Mouse (Mus musculus): ENCODE results near the gene Emd.

DNA sequence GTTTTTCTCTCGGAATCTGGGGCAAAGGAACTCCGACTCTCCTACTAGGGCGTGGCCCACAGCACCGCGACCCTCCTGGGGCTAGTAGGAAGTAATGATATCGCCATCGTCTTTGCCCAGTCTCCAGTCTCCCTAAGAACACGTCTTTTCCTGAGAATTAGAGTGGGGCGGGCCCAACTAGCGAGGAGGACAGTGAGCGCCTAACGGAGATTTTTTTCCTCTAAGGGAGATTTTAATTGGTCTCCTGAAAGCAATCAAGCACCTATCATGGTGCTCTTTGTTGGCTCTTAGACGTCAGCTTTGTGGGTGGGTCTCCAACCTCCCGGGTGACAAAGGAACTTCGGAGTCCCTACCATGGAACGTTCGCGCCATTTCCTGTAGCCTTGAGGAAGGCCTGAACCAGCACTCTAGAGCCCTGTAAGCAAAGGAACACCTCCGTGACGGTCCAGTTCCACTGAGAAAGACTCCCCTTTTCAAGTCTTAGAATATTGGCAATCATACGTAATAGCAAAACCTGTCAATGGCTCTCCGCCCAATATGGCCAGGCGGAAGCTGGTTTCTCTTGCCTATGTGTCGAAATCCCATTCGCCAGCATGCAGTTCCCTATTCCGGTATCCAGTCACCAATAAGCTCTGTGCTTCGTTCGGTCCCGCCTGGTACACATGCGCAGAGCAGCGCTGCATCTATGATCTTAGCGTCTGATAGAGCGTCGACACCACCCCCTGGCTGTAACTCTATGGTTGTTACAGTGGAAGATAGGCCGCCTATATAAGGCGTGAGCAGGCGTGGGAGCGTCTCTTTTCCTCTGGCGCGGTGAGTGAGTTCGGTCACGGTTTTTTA is 15.8 kb downstream of the Emd start, which contains the start of gene Rpl10:
- TF ChIP-seq POLR2A (IDR thresholded peaks at IDR 0.05; ENCODE audit: control insufficient read depth, extremely low read depth, insufficient read depth, low read length, poor library complexity) (peak; percentile 77), CTCF (IDR thresholded peaks at IDR 0.05; ENCODE audit: borderline replicate concordance, control insufficient read depth, extremely low read depth, insufficient read depth, low read length, poor library complexity) (no peak)
